28 mouse cellular contexts compared by ENCODE assay signal in the genomic region with DNA sequence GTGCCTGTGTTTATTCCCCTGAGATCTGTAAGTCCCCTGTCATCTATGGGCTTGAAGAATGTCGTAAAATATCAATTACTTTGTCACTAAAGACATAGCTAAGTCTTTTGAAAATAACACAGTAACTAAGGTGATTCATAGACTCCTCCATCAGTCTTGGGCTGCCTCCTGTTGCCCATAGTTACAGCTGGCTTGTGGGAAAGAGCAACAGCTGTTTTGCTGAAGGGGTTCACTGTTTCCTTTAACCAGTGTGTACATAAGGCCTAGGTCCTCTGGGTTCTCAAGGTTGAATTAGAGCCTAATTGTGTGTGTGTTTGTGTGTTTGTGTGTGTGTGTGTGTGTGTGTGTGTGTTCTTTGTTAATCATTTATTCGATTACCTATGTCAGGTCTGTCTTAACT. TPM values are rescaled to one million over a fixed set of nuclear protein-coding genes. Genes with fewer than 3 reads are reported as not detected.
A peak's percentile ranks its signal among the peaks of the same experiment; 100 is the strongest.
DNase-seq lines count a peak whose midpoint lies in the region; ATAC-seq lines count a peak whose summit lies in the region.
"Had no signal": no experiment of that assay in that cellular context is flagged by ENCODE, and none has a peak within 500 bp of the region (broad histone marks: within the 10 kb centered on the region; RNA-seq: fewer than 3 reads in every experiment).

No protein-coding gene starts in this region.

- H3K36me3 ChIP-seq in hindbrain, embryonic 15.5 days = no peaks in the 10 kb centered on the region
- no peaks in the 10 kb centered on the region for H3K36me3 ChIP-seq in hindbrain, embryonic 13.5 days
- no peaks in the 10 kb centered on the region for H3K36me3 ChIP-seq in midbrain, embryonic 15.5 days (replicated peaks)
- H3K36me3 ChIP-seq in midbrain, embryonic 14.5 days (ENCODE audit: control insufficient read depth, insufficient read depth, low read length) = no peaks in the 10 kb centered on the region
- no peaks in the 10 kb centered on the region for H3K36me3 ChIP-seq in intestine, embryonic 16.5 days (ENCODE audit: control insufficient read depth, insufficient read depth, low read length)
- H3K36me3 ChIP-seq: forebrain, embryonic 15.5 days; G1E; hindbrain, embryonic 12.5 days had no signal

- ATAC-seq in hindbrain, embryonic 15.5 days (ENCODE audit: low FRiP score, low read depth) = 0 out of 2 replicates have a peak, but pooled peaks have one; percentile 34
- no peak for ATAC-seq in hindbrain, embryonic 13.5 days (ENCODE audit: low FRiP score)
- peak; percentile 66 for ATAC-seq in midbrain, embryonic 15.5 days (replicated peaks)
- ATAC-seq in midbrain, embryonic 14.5 days (ENCODE audit: low FRiP score, low TSS enrichment) = no peak
- ATAC-seq in intestine, embryonic 16.5 days = peak; percentile 92
- ATAC-seq: forebrain, embryonic 15.5 days had no signal

- H3K27me3 ChIP-seq in hindbrain, embryonic 15.5 days = no peaks in the 10 kb centered on the region
- H3K27me3 ChIP-seq in hindbrain, embryonic 13.5 days = no peaks in the 10 kb centered on the region
- no peaks in the 10 kb centered on the region for H3K27me3 ChIP-seq in midbrain, embryonic 15.5 days (replicated peaks)
- no peaks in the 10 kb centered on the region for H3K27me3 ChIP-seq in midbrain, embryonic 14.5 days (ENCODE audit: control insufficient read depth, insufficient read depth, low read length)
- H3K27me3 ChIP-seq in intestine, embryonic 16.5 days (replicated peaks; ENCODE audit: control insufficient read depth, insufficient read depth, low read length) = no peaks in the 10 kb centered on the region
- H3K27me3 ChIP-seq: CH12.LX; embryonic facial prominence, embryonic 13.5 days; forebrain, embryonic 15.5 days; heart, embryonic 13.5 days; hindbrain, embryonic 12.5 days had no signal

- no peak overlapping the region for H3K27ac ChIP-seq in hindbrain, embryonic 15.5 days (replicated peaks)
- H3K27ac ChIP-seq in hindbrain, embryonic 13.5 days = no peak overlapping the region
- no peak overlapping the region for H3K27ac ChIP-seq in midbrain, embryonic 15.5 days
- H3K27ac ChIP-seq in midbrain, embryonic 14.5 days (replicated peaks; ENCODE audit: low read depth, low read length) = no peak overlapping the region
- H3K27ac ChIP-seq in intestine, embryonic 16.5 days (ENCODE audit: low read length) = no peak overlapping the region
- H3K27ac ChIP-seq: embryonic facial prominence, embryonic 13.5 days; forebrain, embryonic 15.5 days; heart, adult 2 months; heart, embryonic 13.5 days; hindbrain, embryonic 12.5 days; layer of hippocampus, adult 2 months had no signal

- 77% methylated on average over 2 of the region's 2 CpGs for WGBS in hindbrain, embryonic 15.5 days
- 82% methylated on average over 2 of the region's 2 CpGs for WGBS in hindbrain, embryonic 13.5 days
- 68% methylated on average over 2 of the region's 2 CpGs for WGBS in midbrain, embryonic 15.5 days
- 77% methylated on average over 2 of the region's 2 CpGs for WGBS in midbrain, embryonic 14.5 days
- 56% methylated on average over 2 of the region's 2 CpGs for WGBS in intestine, embryonic 16.5 days

- H3K4me1 ChIP-seq in hindbrain, embryonic 15.5 days (replicated peaks) = no peaks in the 10 kb centered on the region
- no peaks in the 10 kb centered on the region for H3K4me1 ChIP-seq in hindbrain, embryonic 13.5 days (replicated peaks)
- no peaks in the 10 kb centered on the region for H3K4me1 ChIP-seq in midbrain, embryonic 15.5 days
- H3K4me1 ChIP-seq in midbrain, embryonic 14.5 days (ENCODE audit: control insufficient read depth, insufficient read depth, low read length) = no peaks in the 10 kb centered on the region
- H3K4me1 ChIP-seq in intestine, embryonic 16.5 days (ENCODE audit: control insufficient read depth, insufficient read depth, low read length) = no peaks in the 10 kb centered on the region
- H3K4me1 ChIP-seq: embryonic facial prominence, embryonic 13.5 days; forebrain, embryonic 15.5 days; hindbrain, embryonic 12.5 days had no signal

- H3K4me2 ChIP-seq in hindbrain, embryonic 15.5 days = no peak overlapping the region
- no peak overlapping the region for H3K4me2 ChIP-seq in hindbrain, embryonic 13.5 days
- H3K4me2 ChIP-seq in midbrain, embryonic 15.5 days = no peak overlapping the region
- no peak overlapping the region for H3K4me2 ChIP-seq in midbrain, embryonic 14.5 days (ENCODE audit: low read length)
- H3K4me2 ChIP-seq in intestine, embryonic 16.5 days (ENCODE audit: low read depth, low read length) = no peak overlapping the region
- H3K4me2 ChIP-seq: embryonic facial prominence, embryonic 13.5 days; forebrain, embryonic 15.5 days; heart, embryonic 13.5 days; hindbrain, embryonic 12.5 days had no signal

- H3K4me3 ChIP-seq in hindbrain, embryonic 15.5 days = no peak overlapping the region
- H3K4me3 ChIP-seq in hindbrain, embryonic 13.5 days = no peak overlapping the region
- no peak overlapping the region for H3K4me3 ChIP-seq in midbrain, embryonic 15.5 days
- no peak overlapping the region for H3K4me3 ChIP-seq in midbrain, embryonic 14.5 days (replicated peaks; ENCODE audit: low read depth, low read length)
- no peak overlapping the region for H3K4me3 ChIP-seq in intestine, embryonic 16.5 days (ENCODE audit: low read length)
- H3K4me3 ChIP-seq: embryonic facial prominence, embryonic 13.5 days; forebrain, embryonic 15.5 days; heart, adult 2 months; heart, embryonic 13.5 days; hindbrain, embryonic 12.5 days; layer of hippocampus, adult 2 months had no signal

- H3K9me3 ChIP-seq in hindbrain, embryonic 15.5 days = no peaks in the 10 kb centered on the region
- no peaks in the 10 kb centered on the region for H3K9me3 ChIP-seq in hindbrain, embryonic 13.5 days
- H3K9me3 ChIP-seq in midbrain, embryonic 15.5 days = no peaks in the 10 kb centered on the region
- no peaks in the 10 kb centered on the region for H3K9me3 ChIP-seq in midbrain, embryonic 14.5 days (ENCODE audit: control insufficient read depth, low read length)
- H3K9me3 ChIP-seq in intestine, embryonic 16.5 days (ENCODE audit: control insufficient read depth, low read length) = no peaks in the 10 kb centered on the region
- H3K9me3 ChIP-seq: embryonic facial prominence, embryonic 13.5 days; forebrain, embryonic 15.5 days; G1E; heart, embryonic 13.5 days; hindbrain, embryonic 12.5 days had no signal

- DNase-seq in midbrain, embryonic 14.5 days = no peak
- peak; percentile 16 for DNase-seq in brain, adult 2 months (ENCODE audit: low read depth, low spot score)
- no peak for DNase-seq in ovary, postnatal 10 days (ENCODE audit: low spot score)
- DNase-seq in testis, postnatal 14 days (ENCODE audit: low spot score) = no peak
- DNase-seq: adrenal gland, adult 2 months; B cell, adult 2 months; cerebellum, adult 11-12 months; cerebellum, postnatal 10 days; gastrocnemius, postnatal 25 days; heart, adult 2 months; heart, postnatal 14 days; kidney, adult 18-20 months; kidney, postnatal 14 days; layer of hippocampus, postnatal 36 days; lung, postnatal 4 days; right cerebral cortex, adult 18-20 months; thymus, postnatal 14 days had no signal

- no peak overlapping the region for H3K9ac ChIP-seq in hindbrain, embryonic 15.5 days
- no peak overlapping the region for H3K9ac ChIP-seq in hindbrain, embryonic 13.5 days
- H3K9ac ChIP-seq in midbrain, embryonic 15.5 days = no peak overlapping the region
- no peak overlapping the region for H3K9ac ChIP-seq in midbrain, embryonic 14.5 days (replicated peaks; ENCODE audit: low read length)
- H3K9ac ChIP-seq in intestine, embryonic 16.5 days (ENCODE audit: low read depth, low read length) = no peak overlapping the region
- H3K9ac ChIP-seq: embryonic facial prominence, embryonic 13.5 days; forebrain, embryonic 15.5 days; heart, embryonic 13.5 days; hindbrain, embryonic 12.5 days had no signal

RNA-seq across cellular contexts. Expression of a gene that starts 24.6 kb away (rescaled TPM):
- 5.4 and 5.6 TPM in 2 replicates for polyA plus RNA-seq in hindbrain, embryonic 15.5 days (2015; fragmentation: Nextera tagmentation; extraction: Ambion mirVana)
- 5.1 and 5.3 TPM in 2 replicates for polyA plus RNA-seq in hindbrain, embryonic 13.5 days (2015; fragmentation: Nextera tagmentation; extraction: Ambion mirVana)
- polyA plus RNA-seq in midbrain, embryonic 15.5 days (2015; fragmentation: Nextera tagmentation; extraction: Ambion mirVana) = 4.1 and 4.3 TPM in 2 replicates
- polyA plus RNA-seq in midbrain, embryonic 14.5 days (2014; fragmentation: Nextera tagmentation; extraction: Ambion mirVana) = 2.7 and 4.2 TPM in 2 replicates
- 16.6 and 17.8 TPM in 2 replicates for polyA plus RNA-seq in intestine, embryonic 16.5 days (2015; fragmentation: Nextera tagmentation; extraction: Ambion mirVana)
- polyA plus RNA-seq: G1E had no signal

RNA-seq across cellular contexts. Expression of a gene that starts 39.4 kb away (rescaled TPM):
- polyA plus RNA-seq in hindbrain, embryonic 15.5 days (2015; fragmentation: Nextera tagmentation; extraction: Ambion mirVana) = 71.2 and 72.9 TPM in 2 replicates
- 92.3 and 94.3 TPM in 2 replicates for polyA plus RNA-seq in hindbrain, embryonic 13.5 days (2015; fragmentation: Nextera tagmentation; extraction: Ambion mirVana)
- 78.0 and 80.6 TPM in 2 replicates for polyA plus RNA-seq in midbrain, embryonic 15.5 days (2015; fragmentation: Nextera tagmentation; extraction: Ambion mirVana)
- polyA plus RNA-seq in midbrain, embryonic 14.5 days (2014; fragmentation: Nextera tagmentation; extraction: Ambion mirVana) = 87.5 and 89.5 TPM in 2 replicates
- polyA plus RNA-seq in intestine, embryonic 16.5 days (2015; fragmentation: Nextera tagmentation; extraction: Ambion mirVana) = 68.2 and 72.0 TPM in 2 replicates

Comparison
In these comparisons a context has a peak if more than half of its experiments do, and no peak if none do; other contexts are left out.
1. ATAC-seq: peak in hindbrain, embryonic 15.5 days (single experiment), midbrain, embryonic 15.5 days (single experiment) and intestine, embryonic 16.5 days (single experiment); none in hindbrain, embryonic 13.5 days (single experiment) and midbrain, embryonic 14.5 days (single experiment).